Mouse (Mus musculus): ENCODE results near the gene Nemp1. TPM values are rescaled to one million over a fixed set of nuclear protein-coding genes. Genes with fewer than 3 reads are reported as not detected.

Nemp1 gene
- polyA plus RNA-seq, 1 experiment from 2014 or later: 9.0 TPM

GRCm38 (mm10) chr10:127694636-127695035, 27.9 kb downstream of the Nemp1 start:
- H3K27me3 ChIP-seq (ENCODE audit: low read depth, poor library complexity, severe bottlenecking): no peaks in the 10 kb centered on the region
- no peaks in the 10 kb centered on the region for H3K4me1 ChIP-seq
- H3K9me3 ChIP-seq (replicated peaks): no peaks in the 10 kb centered on the region
- H3K36me3 ChIP-seq: peaks cover 90% of the 10 kb centered on the region
- H3K4me3 ChIP-seq: no peak overlapping the region
- WGBS: 66% methylated on average over 2 of the region's 2 CpGs
- H3K27ac ChIP-seq (replicated peaks): no peak overlapping the region
- DNase-seq (ENCODE audit: low spot score): no peak

- H3K9me3 ChIP-seq (replicated peaks): no peaks in the 10 kb centered on the region
- H3K27ac ChIP-seq (replicated peaks): no peak overlapping the region
- no peak overlapping the region for H3K4me3 ChIP-seq
- H3K27me3 ChIP-seq (ENCODE audit: low read depth, poor library complexity, severe bottlenecking): no peaks in the 10 kb centered on the region
- no peak for DNase-seq (ENCODE audit: low spot score)
- peaks cover 89% of the 10 kb centered on the region for H3K36me3 ChIP-seq
- H3K4me1 ChIP-seq: no peaks in the 10 kb centered on the region
- 93% methylated on average over 7 of the region's 7 CpGs for WGBS
Measured at GRCm38 (mm10) chr10:127695775-127696174, 29.1 kb downstream of the Nemp1 start.

- Histone ChIP-seq H3K36me3 (peaks cover 61% of the 10 kb centered on the region), H3K27ac (replicated peaks) (no peak overlapping the region), H3K4me1 (no peaks in the 10 kb centered on the region), H3K4me3 (no peak overlapping the region), H3K9me3 (replicated peaks) (no peaks in the 10 kb centered on the region), H3K27me3 (ENCODE audit: low read depth, poor library complexity, severe bottlenecking) (no peaks in the 10 kb centered on the region)
- DNase-seq (ENCODE audit: low spot score): no peak
- WGBS: 94% methylated on average over 7 of the region's 7 CpGs
Measured at GRCm38 (mm10) chr10:127698966-127699365, 32.3 kb downstream of the Nemp1 start.

- WGBS: 39% methylated on average over 4 of the region's 4 CpGs
- DNase-seq (ENCODE audit: low spot score): no peak
- H3K4me3 ChIP-seq: no peak overlapping the region
Measured at GRCm38 (mm10) chr10:127703299-127703698, 36.6 kb downstream of the Nemp1 start.

GRCm38 (mm10) chr10:127704293-127704692, 37.6 kb downstream of the Nemp1 start:
- DNase-seq (ENCODE audit: low spot score): no peak
- Histone ChIP-seq H3K4me3 (no peak overlapping the region), H3K27me3 (ENCODE audit: low read depth, poor library complexity, severe bottlenecking) (no peaks in the 10 kb centered on the region), H3K4me1 (no peaks in the 10 kb centered on the region), H3K9me3 (replicated peaks) (no peaks in the 10 kb centered on the region), H3K27ac (replicated peaks) (no peak overlapping the region), H3K36me3 (peaks cover 13% of the 10 kb centered on the region)
- 72% methylated on average over 2 of the region's 2 CpGs for WGBS

More at GRCm38 (mm10) chr10:127703299-127703698, 36.6 kb downstream of the Nemp1 start:
- no peaks in the 10 kb centered on the region for H3K9me3 ChIP-seq (replicated peaks)
- no peaks in the 10 kb centered on the region for H3K4me1 ChIP-seq
- H3K36me3 ChIP-seq: peaks cover 23% of the 10 kb centered on the region
- no peak overlapping the region for H3K27ac ChIP-seq (replicated peaks)
- H3K27me3 ChIP-seq (ENCODE audit: low read depth, poor library complexity, severe bottlenecking): no peaks in the 10 kb centered on the region

- no peak for DNase-seq (ENCODE audit: low spot score)
- Histone ChIP-seq H3K27ac (replicated peaks) (no peak within 1 kb of the TSS), H3K36me3 (peaks cover 8% of the 10 kb centered on the region; the same call in 1 of the 2 replicates), H3K27me3 (ENCODE audit: low read depth, poor library complexity, severe bottlenecking) (no peaks in the 10 kb centered on the region), H3K4me1 (no peaks in the 10 kb centered on the region), H3K4me3 (no peak within 1 kb of the TSS), H3K9me3 (replicated peaks) (no peaks in the 10 kb centered on the region)
- 68% methylated on average over 2 of the region's 2 CpGs for WGBS
Measured at GRCm38 (mm10) chr10:127704766-127705220, 38.1 kb downstream of the Nemp1 start, which contains the start of gene Myo1a. Gene Myo1a (plus strand): TSS chr10:127705170.

- Histone ChIP-seq H3K27me3 (ENCODE audit: low read depth, poor library complexity, severe bottlenecking) (no peaks in the 10 kb centered on the region), H3K9me3 (replicated peaks) (no peaks in the 10 kb centered on the region), H3K4me1 (no peaks in the 10 kb centered on the region), H3K36me3 (no peaks in the 10 kb centered on the region), H3K27ac (replicated peaks) (no peak overlapping the region), H3K4me3 (no peak overlapping the region)
- no peak for DNase-seq (ENCODE audit: low spot score)
- 92% methylated on average over 4 of the region's 4 CpGs for WGBS
Measured at GRCm38 (mm10) chr10:127705783-127706182, 39.1 kb downstream of the Nemp1 start.

GRCm38 (mm10) chr10:127707721-127708120, 41.0 kb downstream of the Nemp1 start:
- Histone ChIP-seq H3K36me3 (no peaks in the 10 kb centered on the region), H3K27me3 (ENCODE audit: low read depth, poor library complexity, severe bottlenecking) (no peaks in the 10 kb centered on the region), H3K27ac (replicated peaks) (no peak overlapping the region), H3K4me1 (no peaks in the 10 kb centered on the region), H3K4me3 (no peak overlapping the region), H3K9me3 (replicated peaks) (no peaks in the 10 kb centered on the region)
- 94% methylated on average over 7 of the region's 7 CpGs for WGBS
- no peak for DNase-seq (ENCODE audit: low spot score)

GRCm38 (mm10) chr10:127708850-127709370, 42.2 kb downstream of the Nemp1 start:
- no peaks in the 10 kb centered on the region for H3K27me3 ChIP-seq (ENCODE audit: low read depth, poor library complexity, severe bottlenecking)
- 92% methylated on average over 3 of the region's 3 CpGs for WGBS
- H3K27ac ChIP-seq (replicated peaks): no peak overlapping the region
- no peaks in the 10 kb centered on the region for H3K4me1 ChIP-seq
- no peak for DNase-seq (ENCODE audit: low spot score)
- H3K9me3 ChIP-seq (replicated peaks): no peaks in the 10 kb centered on the region
- no peaks in the 10 kb centered on the region for H3K36me3 ChIP-seq
- H3K4me3 ChIP-seq: no peak overlapping the region

GRCm38 (mm10) chr10:127710331-127710730, 43.6 kb downstream of the Nemp1 start:
- no peaks in the 10 kb centered on the region for H3K27me3 ChIP-seq (ENCODE audit: low read depth, poor library complexity, severe bottlenecking)
- 85% methylated on average over 13 of the region's 13 CpGs for WGBS
- DNase-seq (ENCODE audit: low spot score): no peak
- no peaks in the 10 kb centered on the region for H3K4me1 ChIP-seq
- no peak overlapping the region for H3K4me3 ChIP-seq
- no peak overlapping the region for H3K27ac ChIP-seq (replicated peaks)
- H3K9me3 ChIP-seq (replicated peaks): no peaks in the 10 kb centered on the region
- H3K36me3 ChIP-seq: no peaks in the 10 kb centered on the region

GRCm38 (mm10) chr10:127712736-127713135, 46.0 kb downstream of the Nemp1 start:
- DNase-seq (ENCODE audit: low spot score): no peak

GRCm38 (mm10) chr10:127721671-127722418, 55.1 kb downstream of the Nemp1 start:
- Histone ChIP-seq H3K4me3 (peak overlapping the region; percentile 40), H3K27me3 (ENCODE audit: low read depth, poor library complexity, severe bottlenecking) (peaks cover 67% of the 10 kb centered on the region), H3K27ac (replicated peaks) (peak overlapping the region; percentile 76), H3K9me3 (replicated peaks) (no peaks in the 10 kb centered on the region), H3K4me1 (peaks cover 33% of the 10 kb centered on the region), H3K36me3 (no peaks in the 10 kb centered on the region)
- 11% methylated on average over 20 of the region's 20 CpGs for WGBS
- peak; percentile 44 for DNase-seq (ENCODE audit: low spot score)

More at GRCm38 (mm10) chr10:127712736-127713135, 46.0 kb downstream of the Nemp1 start:
- 79% methylated on average over 6 of the region's 6 CpGs for WGBS
- Histone ChIP-seq H3K4me1 (no peaks in the 10 kb centered on the region), H3K9me3 (replicated peaks) (no peaks in the 10 kb centered on the region), H3K4me3 (no peak overlapping the region), H3K27me3 (ENCODE audit: low read depth, poor library complexity, severe bottlenecking) (no peaks in the 10 kb centered on the region), H3K27ac (replicated peaks) (no peak overlapping the region), H3K36me3 (no peaks in the 10 kb centered on the region; the same call in 1 of the 2 replicates)

- DNase-seq (ENCODE audit: low spot score): no peak
- 80% methylated on average over 3 of the region's 3 CpGs for WGBS
- no peaks in the 10 kb centered on the region for H3K9me3 ChIP-seq (replicated peaks)
- peaks cover 87% of the 10 kb centered on the region for H3K27me3 ChIP-seq (ENCODE audit: low read depth, poor library complexity, severe bottlenecking)
- no peaks in the 10 kb centered on the region for H3K36me3 ChIP-seq
- H3K4me3 ChIP-seq: no peak within 1 kb of the TSS
- peaks cover 33% of the 10 kb centered on the region for H3K4me1 ChIP-seq
- no peak within 1 kb of the TSS for H3K27ac ChIP-seq (replicated peaks)
Measured at GRCm38 (mm10) chr10:127724178-127724577, 57.5 kb downstream of the Nemp1 start, which contains the start of gene Tac2. Gene Tac2 (plus strand): TSS chr10:127724478.
